Mouse (Mus musculus) cortical plate, adult 2 months (tissue): Measurements from ENCODE around the gene Sult6b2.

Experiments
- CTCF ChIP-seq: fragments of 200-500 bp; IDR thresholded peaks from 2 replicates; pipeline ENCODE4 v1.5.1; 2011; ENCODE audit warnings: mild to moderate bottlenecking, control low read depth, low read length; ENCODE audit not compliant: insufficient read depth; ENCODE audit errors: extremely low read depth
- POLR2A ChIP-seq: fragments of 200-500 bp; IDR thresholded peaks from 2 replicates; pipeline ENCODE4 v1.6.1; 2011; ENCODE audit warnings: mild to moderate bottlenecking, low read length, control low read depth; ENCODE audit not compliant: insufficient read depth; ENCODE audit errors: extremely low read depth

DNA sequence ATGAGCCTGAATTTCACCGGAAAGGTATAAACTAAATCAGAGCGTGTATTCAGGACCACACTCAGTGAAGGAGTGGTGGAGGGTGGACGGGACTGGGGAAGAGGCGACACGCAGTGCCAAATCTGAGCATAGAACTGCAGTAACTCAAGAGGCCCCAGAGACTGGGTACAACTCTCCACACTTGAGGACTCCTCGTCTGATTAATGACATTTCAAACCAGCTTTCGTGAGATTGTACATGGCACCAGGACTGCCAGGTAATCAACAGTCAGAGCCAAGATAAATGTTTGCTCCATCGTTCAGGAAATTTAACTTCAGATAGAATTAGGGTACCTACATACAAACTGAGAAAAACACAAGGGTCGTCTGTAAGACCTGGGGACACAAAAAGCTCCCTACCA, 33.0 kb upstream of the Sult6b2 start:
- no peak for TF ChIP-seq CTCF
- TF ChIP-seq POLR2A: no peak
